Mouse (Mus musculus): ENCODE data around the gene Pla2g7.

Pla2g7 gene

GRCm38 (mm10) chr17:43644375-43644774, 76.5 kb downstream of the Pla2g7 start:
- in situ Hi-C loops (cut with MboI; ENCODE audit: low sequenced_read_pairs) = no loop called here

DNA sequence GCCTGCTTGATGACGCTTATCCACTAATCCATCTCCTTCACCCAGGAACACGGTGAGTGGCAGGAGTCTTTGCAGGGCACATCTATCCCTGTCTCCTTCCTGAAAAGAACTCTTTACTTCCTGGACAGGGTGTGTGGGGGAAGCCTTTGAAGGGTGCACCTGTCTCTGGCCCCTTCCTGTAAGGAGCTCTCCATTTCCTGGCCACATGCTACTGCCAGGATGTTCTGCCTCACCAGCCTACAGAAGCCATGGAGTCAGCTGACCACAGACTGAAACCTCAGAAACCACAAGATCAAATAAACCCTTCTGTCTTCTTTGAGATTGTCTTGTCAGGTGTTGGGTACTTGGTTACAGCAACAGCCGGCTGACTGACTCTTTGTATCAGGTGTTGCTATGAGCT, 77.2 kb downstream of the Pla2g7 start:
- in situ Hi-C loops (cut with MboI; ENCODE audit: low sequenced_read_pairs) = no loop called here

GRCm38 (mm10) chr17:43646925-43647324, 79.0 kb downstream of the Pla2g7 start:
- in situ Hi-C loops (cut with MboI; ENCODE audit: low sequenced_read_pairs) = no loop called here

DNA sequence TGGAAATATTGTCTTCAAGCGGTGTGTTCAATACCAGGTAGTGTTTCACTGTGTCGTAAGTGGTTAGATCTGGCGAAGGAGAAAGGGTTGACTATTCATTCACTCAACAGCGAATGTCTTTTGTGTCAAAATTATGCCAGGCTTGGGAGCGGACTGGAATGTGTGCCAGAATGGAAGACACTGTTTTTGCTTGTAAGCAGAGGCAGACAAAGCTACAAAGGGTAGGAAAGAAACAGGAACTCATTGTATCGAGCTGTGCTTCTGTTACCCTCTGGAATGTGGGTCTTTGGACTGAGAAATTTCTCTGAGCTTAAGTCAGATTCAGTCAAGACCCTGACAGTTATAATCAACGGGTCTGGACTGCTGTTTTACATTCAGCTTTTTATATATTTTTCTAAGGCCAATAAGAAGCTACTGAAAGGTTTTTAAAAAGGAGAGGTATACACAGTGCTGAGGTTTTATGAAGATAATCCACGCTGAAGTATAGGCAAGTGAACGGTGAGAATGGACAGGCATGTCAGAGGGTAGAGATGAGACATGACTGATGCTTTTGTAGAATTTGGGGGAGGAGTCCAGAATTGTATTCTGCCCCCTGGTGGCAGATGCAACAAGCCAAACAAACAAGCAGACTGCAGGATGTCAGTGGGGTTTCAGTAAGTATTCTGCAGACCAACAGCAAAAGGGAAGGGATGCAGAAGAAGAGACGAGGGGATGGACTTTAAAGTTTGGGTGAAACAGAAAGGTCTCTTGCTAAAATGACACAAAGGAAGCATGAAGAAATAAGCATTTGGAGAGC, 81.9 kb downstream of the Pla2g7 start:
- in situ Hi-C loops (cut with MboI; ENCODE audit: low sequenced_read_pairs) = no loop called here

GRCm38 (mm10) chr17:43651314-43652046, 83.6 kb downstream of the Pla2g7 start:
- in situ Hi-C loops (cut with MboI; ENCODE audit: low sequenced_read_pairs) = no loop called here

Data from CH12F3 (cell line).